ENCODE assay signal across 22 mouse cellular contexts in the genomic region with DNA sequence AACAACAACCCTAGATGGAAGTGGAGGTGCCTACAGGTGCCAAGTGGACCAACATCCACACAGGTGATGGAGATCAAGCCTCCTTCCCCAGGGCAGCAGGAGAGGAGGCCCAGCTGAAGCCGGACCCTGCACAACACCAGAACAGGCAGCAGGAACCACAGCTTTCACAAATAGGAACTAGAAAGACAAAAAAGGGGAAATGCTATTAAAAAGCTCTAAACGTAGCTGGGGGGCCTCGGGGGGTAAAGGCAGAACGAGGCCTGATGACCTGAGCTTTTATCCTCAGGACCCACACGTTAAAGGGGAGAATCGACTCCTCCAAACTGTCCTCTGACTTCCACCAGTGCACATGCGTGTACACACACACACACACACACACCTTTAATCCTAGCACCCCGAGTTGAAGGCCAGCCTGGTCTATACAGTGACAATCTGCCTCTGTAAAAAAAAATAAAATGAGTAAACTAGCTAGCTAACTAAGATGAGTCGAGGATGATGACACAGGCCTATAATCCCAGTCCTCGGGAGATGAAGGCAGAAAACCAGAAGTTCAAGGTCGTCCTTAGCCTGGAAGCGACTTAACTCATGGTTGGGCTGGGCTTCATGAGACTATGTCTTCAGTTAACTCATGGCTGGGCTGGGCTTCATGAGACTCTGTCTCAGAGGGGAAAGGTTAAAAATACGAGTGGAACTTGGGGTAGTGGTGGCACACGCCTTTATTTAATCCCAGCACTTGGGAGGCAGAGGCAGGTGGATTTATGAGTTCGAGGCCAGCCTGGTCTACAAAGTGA.
DNase-seq lines count a peak whose midpoint lies in the region; ATAC-seq lines count a peak whose summit lies in the region.
"Had no signal": no experiment of that assay in that cellular context is flagged by ENCODE, and none has a peak within 500 bp of the region (broad histone marks: within the 10 kb centered on the region; RNA-seq: fewer than 3 reads in every experiment).

No protein-coding gene starts in this region.

- ATAC-seq in erythroid progenitor cell, adult 5-6 weeks (replicated peaks; ENCODE audit: low FRiP score, poor library complexity, severe bottlenecking), result no peak
- ATAC-seq: forebrain, embryonic 16.5 days; hindbrain, postnatal 0 days; intestine, postnatal 0 days; midbrain, embryonic 15.5 days had no signal

- H3K27ac ChIP-seq in macrophage, result peak overlapping the region; percentile 66
- H3K27ac ChIP-seq: hindbrain, embryonic 10.5 days; hindbrain, postnatal 0 days; kidney, embryonic 15.5 days; midbrain, embryonic 15.5 days had no signal

- H3K4me3 ChIP-seq in macrophage (ENCODE audit: inconsistent target), result no peak overlapping the region
- H3K4me3 ChIP-seq: hindbrain, embryonic 10.5 days; kidney, embryonic 15.5 days; midbrain, embryonic 15.5 days had no signal

- H3K36me3 ChIP-seq in macrophage (ENCODE audit: inconsistent target), result no peaks in the 10 kb centered on the region
- H3K36me3 ChIP-seq: G1E; hindbrain, embryonic 10.5 days; kidney, embryonic 15.5 days; midbrain, embryonic 15.5 days had no signal

- H3K79me2 ChIP-seq in macrophage (ENCODE audit: inconsistent target), result no peaks in the 10 kb centered on the region

- 31% methylated on average over 15 of the region's 15 CpGs for WGBS in macrophage (ENCODE audit: missing documents)

- peak; percentile 10 for DNase-seq in lung, postnatal 36 days
- no peak for DNase-seq in lung, postnatal 10 days
- DNase-seq in ES-CJ7 (ENCODE audit: low read depth, low spot score), result peak; percentile 55
- no peak for DNase-seq in layer of hippocampus, postnatal 25 days (ENCODE audit: extremely low spot score in 1 of 2, low spot score in 1 of 2)
- no peak for DNase-seq in right cerebral cortex, postnatal 14 days
- DNase-seq: cerebellum, adult 11 months; cerebellum, postnatal 14 days; embryo, embryonic 11 days; gastrocnemius, postnatal 36 days; layer of hippocampus, postnatal 36 days; lung, adult 2 months; right cerebral cortex, postnatal 25 days; thymus, postnatal 4 days had no signal

Comparison
In these comparisons a context has a peak if more than half of its experiments do, and no peak if none do; other contexts are left out.
1. DNase-seq: peak in lung, postnatal 36 days (single experiment) and ES-CJ7 (single experiment); none in lung, postnatal 10 days (single experiment), layer of hippocampus, postnatal 25 days (0 of 2) and right cerebral cortex, postnatal 14 days (single experiment).